Mouse (Mus musculus) liver, embryonic 11.5 days (tissue): ENCODE data around the gene Trap1a. TPM values are rescaled to one million over a fixed set of nuclear protein-coding genes. Genes with fewer than 3 reads are reported as not detected.

Experiments used
- polyA plus RNA-seq: library from polyadenylated mRNA; unstranded; fragments of >200 nt; fragmentation: Nextera tagmentation; extraction: Ambion mirVana; gene quantifications from 2 replicates; pipeline ENCODE4 v1.2.1, GENCODE M21; 2014

Trap1a gene
- polyA plus RNA-seq, 1 experiment from 2014 or later: 0.70 TPM

Other genes starting within 250 kb of the Trap1a start
- gene Serpina7, start 248.4 kb upstream of the Trap1a start, polyA plus RNA-seq: 0.90 and 1.1 TPM in 2 replicates
- not detected in 2 replicates for gene 4930513O06Rik, start 247.4 kb upstream of the Trap1a start, polyA plus RNA-seq
- gene 4933428M09Rik, start 154.5 kb upstream of the Trap1a start, polyA plus RNA-seq: not detected in 2 replicates
- gene Mum1l1, start 123.6 kb upstream of the Trap1a start, polyA plus RNA-seq: 10.9 and 13.7 TPM in 2 replicates
- 3.0 and 4.6 TPM in 2 replicates for gene D330045A20Rik, start 146.7 kb downstream of the Trap1a start, polyA plus RNA-seq
- 52.9 and 57.4 TPM in 2 replicates for gene Rnf128, start 229.6 kb downstream of the Trap1a start, polyA plus RNA-seq